Mouse (Mus musculus) cortical plate, adult 2 months (tissue): ENCODE measurements around the gene Il21r.

ENCODE experiments used
- CTCF ChIP-seq: fragments of 200-500 bp; IDR thresholded peaks from 2 replicates; pipeline ENCODE4 v1.5.1; 2011; ENCODE audit warnings: mild to moderate bottlenecking, control low read depth, low read length; ENCODE audit not compliant: insufficient read depth; ENCODE audit errors: extremely low read depth
- POLR2A ChIP-seq: fragments of 200-500 bp; IDR thresholded peaks from 2 replicates; pipeline ENCODE4 v1.6.1; 2011; ENCODE audit warnings: mild to moderate bottlenecking, low read length, control low read depth; ENCODE audit not compliant: insufficient read depth; ENCODE audit errors: extremely low read depth

DNA sequence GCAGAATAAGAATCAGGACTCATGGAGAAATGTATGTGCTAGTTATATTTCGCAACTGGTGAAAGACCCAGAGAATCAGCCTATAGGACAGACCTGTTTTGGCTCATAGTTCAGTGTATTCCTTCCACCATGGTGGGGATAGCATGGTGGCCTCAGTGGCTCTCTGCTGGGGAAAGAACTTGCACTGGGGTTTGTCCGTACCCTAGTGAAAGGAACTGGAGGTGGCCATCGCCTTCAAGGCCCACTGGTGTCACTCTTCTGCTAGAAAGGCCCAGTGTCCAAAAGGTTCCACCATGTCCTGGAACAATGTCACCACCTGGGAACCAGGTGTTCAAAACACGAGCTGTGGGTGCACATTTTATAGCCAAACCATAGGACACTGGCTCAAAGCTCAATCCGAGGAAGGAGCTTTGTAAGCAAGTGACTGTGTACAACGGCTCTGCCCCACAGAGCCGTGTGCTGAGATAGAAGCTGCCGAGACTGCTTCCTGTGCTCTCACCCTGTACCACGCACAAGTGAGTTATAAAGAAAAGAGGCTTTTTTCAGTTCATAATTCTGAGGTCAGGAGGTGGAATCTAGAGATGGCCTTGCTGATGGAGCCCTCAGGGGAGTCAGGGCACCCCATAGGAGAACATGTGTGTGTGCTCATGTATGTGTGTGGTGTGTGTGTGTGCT lies 23.5 kb upstream of the Il21r start:
- TF ChIP-seq CTCF (no peak), POLR2A (no peak)
